Mouse (Mus musculus) CH12.LX (cell line): ENCODE measurements around the gene Tnfrsf22. TPM values are rescaled to one million over a fixed set of nuclear protein-coding genes. Genes with fewer than 3 reads are reported as not detected.

Source experiments
- DNase-seq: peaks from one replicate; pipeline ENCODE4 v3.0.0-alpha.2; 2013; ENCODE audit errors: extremely low read depth
- H3K27ac ChIP-seq: 2 replicates; pipeline ENCODE4 v1.5.1; 2012; ENCODE audit warnings: low read depth, mild to moderate bottlenecking, control low read depth, moderate library complexity; ENCODE audit not compliant: insufficient read depth
- H3K27me3 ChIP-seq: replicated peaks from 2 replicates; pipeline ENCODE3; 2012; ENCODE audit warnings: inconsistent platforms
- H3K36me3 ChIP-seq, 2 experiments: replicated peaks in 1 of 2; 2 replicates each; pipeline versions ENCODE3 to v1.6.1; 2012; ENCODE audit warnings: inconsistent platforms in 1 of 2, low read length in 1 of 2, mild to moderate bottlenecking in 1 of 2, mixed read lengths in 1 of 2, moderate library complexity in 1 of 2; ENCODE audit not compliant: control insufficient read depth in 1 of 2, insufficient read depth in 1 of 2
- H3K4me1 ChIP-seq, 2 experiments: 2 replicates each; pipeline ENCODE4 v1.6.1; 2012; ENCODE audit warnings: inconsistent platforms in 1 of 2, moderate library complexity in 1 of 2; ENCODE audit not compliant: insufficient read depth in 2 of 2, control insufficient read depth in 1 of 2
- H3K4me2 ChIP-seq: 2 replicates; pipeline ENCODE4 v1.6.1; 2012; ENCODE audit warnings: low read depth, mild to moderate bottlenecking, control low read depth; ENCODE audit not compliant: poor library complexity, insufficient read depth, severe bottlenecking
- H3K4me3 ChIP-seq, 3 experiments: fragments of 150-350 bp in 1 of 3; sonication (generic) in 1 of 3; replicated peaks in 1 of 3; 2 replicates each; pipeline versions ENCODE3 to v1.5.1; 2011 to 2012; ENCODE audit warnings: low read depth in 2 of 3, low read length in 2 of 3, mild to moderate bottlenecking in 2 of 3, moderate library complexity in 2 of 3, control low read depth in 1 of 3, improper control_type of control experiment in 1 of 3, inconsistent platforms in 1 of 3, mixed read lengths in 1 of 3; ENCODE audit not compliant: poor library complexity in 1 of 3
- H3K79me2 ChIP-seq: replicated peaks from 2 replicates; pipeline ENCODE4 v1.6.1; 2012; ENCODE audit warnings: mild to moderate bottlenecking, moderate library complexity; ENCODE audit not compliant: control insufficient read depth, poor library complexity, insufficient read depth, severe bottlenecking; ENCODE audit errors: extremely low read depth
- H3K9ac ChIP-seq: 2 replicates; pipeline ENCODE4 v1.6.1; 2012; ENCODE audit warnings: low read depth, mild to moderate bottlenecking, control low read depth, moderate library complexity; ENCODE audit not compliant: insufficient read depth
- H3K9me3 ChIP-seq: replicated peaks from 2 replicates; pipeline ENCODE3; 2012; ENCODE audit warnings: low read length, inconsistent platforms, mixed read lengths
- CTCF ChIP-seq, 2 experiments: IDR thresholded peaks in 1 of 2; conservative IDR thresholded peaks in 1 of 2; 2 replicates each; pipeline ENCODE4 v1.5.1; 2011 to 2012; ENCODE audit warnings: low read depth in 2 of 2, low read length in 2 of 2, improper control_type of control experiment in 1 of 2, inconsistent platforms in 1 of 2, mild to moderate bottlenecking in 1 of 2, moderate library complexity in 1 of 2
- ELF1 ChIP-seq: IDR thresholded peaks from 2 replicates; pipeline ENCODE4 v1.6.1; 2014; ENCODE audit warnings: low read depth, mild to moderate bottlenecking, inconsistent platforms, low read length, improper control_type of control experiment
- EP300 ChIP-seq: IDR thresholded peaks from 2 replicates; pipeline ENCODE4 v1.6.1; 2011; ENCODE audit warnings: low read length, improper control_type of control experiment
- ETS1 ChIP-seq: conservative IDR thresholded peaks from 2 replicates; pipeline ENCODE4 v1.6.1; 2012; ENCODE audit warnings: low read depth, mild to moderate bottlenecking, inconsistent platforms, low read length, improper control_type of control experiment, moderate library complexity
- JUND ChIP-seq: conservative IDR thresholded peaks from 2 replicates; pipeline ENCODE4 v1.6.1; 2011; ENCODE audit warnings: low read depth, low read length, improper control_type of control experiment
- KAT2A ChIP-seq: IDR thresholded peaks from 2 replicates; pipeline ENCODE4 v1.6.1; 2012; ENCODE audit warnings: low read length, improper control_type of control experiment, inconsistent platforms; ENCODE audit not compliant: insufficient replicate concordance
- MEF2A ChIP-seq: IDR thresholded peaks from 2 replicates; pipeline ENCODE4 v1.6.1; 2014; ENCODE audit warnings: low read depth, mild to moderate bottlenecking, inconsistent platforms, low read length, improper control_type of control experiment, borderline replicate concordance
- MXI1 ChIP-seq: IDR thresholded peaks from 2 replicates; pipeline ENCODE4 v1.6.1; 2011; ENCODE audit warnings: mild to moderate bottlenecking, low read depth, low read length, improper control_type of control experiment
- MYC ChIP-seq: IDR thresholded peaks from 2 replicates; pipeline ENCODE4 v1.6.1; 2011; ENCODE audit warnings: low read depth, mild to moderate bottlenecking, improper control_type of control experiment, low read length
- PAX5 ChIP-seq: IDR thresholded peaks from 2 replicates; pipeline ENCODE4 v1.6.1; 2012; ENCODE audit warnings: low read length, inconsistent platforms, mixed read lengths
- POLR2AphosphoS2 ChIP-seq: IDR thresholded peaks from 2 replicates; pipeline ENCODE4 v1.6.1; 2011; ENCODE audit warnings: low read depth, low read length, improper control_type of control experiment
- RAD21 ChIP-seq: IDR thresholded peaks from 2 replicates; pipeline ENCODE4 v1.6.1; 2011; ENCODE audit warnings: low read depth, mild to moderate bottlenecking, low read length, improper control_type of control experiment, moderate library complexity
- RCOR1 ChIP-seq: conservative IDR thresholded peaks from 2 replicates; pipeline ENCODE4 v1.6.1; 2012; ENCODE audit warnings: low read depth, mild to moderate bottlenecking, inconsistent platforms, low read length, improper control_type of control experiment
- SMC3 ChIP-seq: IDR thresholded peaks from 2 replicates; pipeline ENCODE4 v1.6.1; 2011; ENCODE audit warnings: low read depth, low read length, improper control_type of control experiment
- TBP ChIP-seq: conservative IDR thresholded peaks from 2 replicates; pipeline ENCODE4 v1.6.1; 2011; ENCODE audit warnings: low read depth, low read length, improper control_type of control experiment
- USF1 ChIP-seq: IDR thresholded peaks from 2 replicates; pipeline ENCODE4 v1.6.1; 2014; ENCODE audit warnings: low read depth, mild to moderate bottlenecking, inconsistent platforms, low read length, improper control_type of control experiment
- USF2 ChIP-seq: conservative IDR thresholded peaks from 2 replicates; pipeline ENCODE4 v1.6.1; 2011; ENCODE audit warnings: low read depth, low read length, improper control_type of control experiment
- ZC3H11A ChIP-seq: IDR thresholded peaks from 2 replicates; pipeline ENCODE4 v1.6.1; 2012; ENCODE audit warnings: low read depth, mild to moderate bottlenecking, inconsistent platforms, low read length, improper control_type of control experiment
- ZKSCAN1 ChIP-seq: IDR thresholded peaks from 2 replicates; pipeline ENCODE4 v1.6.1; 2012; ENCODE audit warnings: low read depth, inconsistent platforms, low read length, improper control_type of control experiment, borderline replicate concordance
- ZMIZ1 ChIP-seq: IDR thresholded peaks from 2 replicates; pipeline ENCODE4 v1.6.1; 2012; ENCODE audit warnings: low read depth, mild to moderate bottlenecking, inconsistent platforms, low read length, improper control_type of control experiment
- ZNF384 ChIP-seq: IDR thresholded peaks from 2 replicates; pipeline ENCODE4 v1.6.1; 2012; ENCODE audit warnings: low read depth, low read length, improper control_type of control experiment, inconsistent platforms
- dilution Hi-C: fragments of 300-500 bp; cut with MboI; formaldehyde crosslinking; loops from 2 replicates; pipeline ENCODE4 v1.14.3; 2020; ENCODE audit warnings: low sequenced_read_pairs; ENCODE audit not compliant: extremely low pct_unique_long_range_greater_than_20kb, extremely low pct_ligation_motif_present
- in situ Hi-C: fragments of 300-500 bp; cut with MboI; formaldehyde crosslinking; loops from 3 replicates; pipeline ENCODE4 v1.14.3; 2019; ENCODE audit warnings: low sequenced_read_pairs, low pct_ligation_motif_present, low pct_unique_long_range_greater_than_20kb, mixed read lengths
- polyA plus RNA-seq: library from polyadenylated mRNA; unstranded; fragments of >175 nt; gene quantifications from 2 replicates; pipeline ENCODE4 v1.2.1, GENCODE M21; 2012; ENCODE audit warnings: low read depth; ENCODE audit not compliant: insufficient read length
- total RNA-seq, 2 experiments: library from RNA; depleted of rRNA; stranded (reverse); fragments of 300-350 nt in 1 of 2; fragments of >200 nt in 1 of 2; gene quantifications; 2 replicates each; pipeline ENCODE4 v1.2.3; 2012 to 2014

The Tnfrsf22 gene
- total and polyA plus RNA-seq, 3 experiments, result 3.8 to 8.7 (median 5.2) TPM

- H3K27me3 ChIP-seq, result no peaks in the 10 kb centered on the region
- peaks cover 2% of the 10 kb centered on the region for H3K9me3 ChIP-seq
- no peaks in the 10 kb centered on the region for H3K4me1 ChIP-seq
- no peak overlapping the region for H3K27ac ChIP-seq
- in situ Hi-C loops, result no loop called here
- dilution Hi-C loops, result no loop called here
- peaks cover 21 to 47% of the 10 kb centered on the region in 2 experiments for H3K36me3 ChIP-seq
- no peak overlapping the region for H3K4me2 ChIP-seq
- TF ChIP-seq SMC3, result peak; percentile 51
- TF ChIP-seq ZMIZ1, result no peak
- no peak for TF ChIP-seq PAX5
- no peak for TF ChIP-seq TBP
- TF ChIP-seq RCOR1, result no peak
- TF ChIP-seq KAT2A, result no peak
- no peak for TF ChIP-seq ZC3H11A
- TF ChIP-seq CTCF (conservative IDR thresholded peaks at IDR 0.05 in 1 of 2, IDR thresholded peaks at IDR 0.05 in 1 of 2; ENCODE audit: low read depth in 2 of 2, low read length in 2 of 2), result peak; percentile 15 to 58; a peak in 2 of 4 replicates
- TF ChIP-seq RAD21, result peak; percentile 38
- DNase-seq, result no peak
- no peaks in the 10 kb centered on the region for H3K79me2 ChIP-seq
- H3K9ac ChIP-seq, result no peak overlapping the region
- no peak overlapping the region for H3K4me3 ChIP-seq
These were observed 37.2 kb downstream of the Tnfrsf22 start for GRCm38 (mm10) chr7:143612215-143612614.

- dilution Hi-C loops, result no loop called here
- in situ Hi-C loops, result no loop called here
These were observed 44.1 kb downstream of the Tnfrsf22 start for GRCm38 (mm10) chr7:143605321-143605720.

DNA sequence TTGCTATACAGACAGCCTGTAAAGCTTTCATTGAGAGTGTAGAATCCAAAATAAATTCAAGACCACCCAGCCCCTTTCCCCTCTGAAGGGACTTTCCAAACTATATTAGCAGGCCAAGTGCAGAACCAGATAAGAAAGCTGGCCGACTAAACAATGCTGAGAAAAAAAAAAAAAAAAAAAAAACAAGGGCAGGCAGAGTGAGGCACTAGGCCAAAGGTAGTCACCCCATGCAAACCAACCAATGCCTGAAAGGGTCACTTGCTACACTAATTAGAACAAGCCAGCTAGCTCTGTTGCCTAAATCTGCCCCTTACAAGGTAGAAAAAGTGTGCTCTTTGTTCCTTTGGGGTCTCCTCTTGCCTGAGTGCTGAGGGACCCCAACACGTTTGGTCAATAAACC is 44.6 kb downstream of the Tnfrsf22 start:
- in situ Hi-C loops, result no loop called here
- Histone ChIP-seq H3K27me3 (peaks cover 3% of the 10 kb centered on the region), H3K79me2 (peaks cover under 1% of the 10 kb centered on the region; the same call in 1 of the 2 replicates), H3K4me2 (no peak overlapping the region)
- TF ChIP-seq USF2 (no peak), ELF1 (no peak), ZNF384 (peak; percentile 27; the same call in 1 of the 2 replicates), MYC (no peak), ETS1 (no peak)
- TF ChIP-seq, all 38 proteins: peak for 1
- no peak overlapping the region for H3K27ac ChIP-seq
- peaks cover 10 to 12% of the 10 kb centered on the region in 2 experiments for H3K36me3 ChIP-seq
- no peak overlapping the region for H3K4me3 ChIP-seq
- H3K9me3 ChIP-seq, result no peaks in the 10 kb centered on the region
- dilution Hi-C loops, result no loop called here
- H3K4me1 ChIP-seq, result peaks cover 0 to 6% of the 10 kb centered on the region in 2 experiments; a peak in 1 of 4 replicates
- H3K9ac ChIP-seq, result no peak overlapping the region
- DNase-seq, result no peak

More at GRCm38 (mm10) chr7:143605321-143605720, 44.1 kb downstream of the Tnfrsf22 start:
- DNase-seq, result no peak
- Histone ChIP-seq H3K36me3 (peaks cover 11 to 16% of the 10 kb centered on the region in 2 experiments), H3K27ac (no peak overlapping the region), H3K4me3 (no peak overlapping the region), H3K79me2 (no peaks in the 10 kb centered on the region), H3K27me3 (peaks cover 3% of the 10 kb centered on the region), H3K9ac (no peak overlapping the region), H3K4me1 (peaks cover 0 to 6% of the 10 kb centered on the region in 2 experiments; a peak in 1 of 4 replicates), H3K9me3 (no peaks in the 10 kb centered on the region), H3K4me2 (no peak overlapping the region)
- TF ChIP-seq USF1 (no peak), JUND (no peak), ZKSCAN1 (no peak), MXI1 (no peak), ZMIZ1 (no peak), RAD21 (no peak), POLR2AphosphoS2 (no peak), MEF2A (no peak), ZC3H11A (no peak), EP300 (no peak), ETS1 (no peak)
